Mouse (Mus musculus) midbrain, postnatal 0 days (tissue): ENCODE measurements around the gene Ubiad1. TPM values are rescaled to one million over a fixed set of nuclear protein-coding genes. Genes with fewer than 3 reads are reported as not detected.

Experiments used
- ATAC-seq: fragments of 200-750 bp; cut with Nextera tagmentation; 2 replicates; pipeline ENCODE4 v1.8.0; 2017; ENCODE audit warnings: moderate number of reproducible peaks, mild to moderate bottlenecking, moderate TSS enrichment, moderate library complexity; ENCODE audit not compliant: low FRiP score
- DNase-seq: peaks from one replicate; pipeline ENCODE4 v3.0.0-alpha.2; 2015; ENCODE audit warnings: low spot score
- H3K27ac ChIP-seq: fragments of 300-500 bp; sonication (generic); 2 replicates; pipeline ENCODE4 v1.5.1; 2014; ENCODE audit warnings: low read depth, mild to moderate bottlenecking, low read length, mixed read lengths
- H3K27me3 ChIP-seq: fragments of 300-500 bp; sonication (generic); 2 replicates; pipeline ENCODE4 v1.6.1; 2014; ENCODE audit warnings: low read length, control low read depth, mixed read lengths; ENCODE audit not compliant: insufficient read depth
- H3K36me3 ChIP-seq: fragments of 300-500 bp; sonication (generic); 2 replicates; pipeline ENCODE4 v1.6.1; 2014; ENCODE audit warnings: low read length, control low read depth, mixed read lengths; ENCODE audit not compliant: insufficient read depth
- H3K4me1 ChIP-seq: fragments of 300-500 bp; sonication (generic); 2 replicates; pipeline ENCODE4 v1.6.1; 2014; ENCODE audit warnings: mild to moderate bottlenecking, control low read depth, antibody characterized with exemption, low read length, mixed read lengths; ENCODE audit not compliant: insufficient read depth
- H3K4me2 ChIP-seq: fragments of 300-500 bp; sonication (generic); 2 replicates; pipeline ENCODE4 v1.6.1; 2014; ENCODE audit warnings: low read depth, mild to moderate bottlenecking, low read length, mixed read lengths; ENCODE audit not compliant: poor library complexity, severe bottlenecking
- H3K4me3 ChIP-seq: fragments of 300-500 bp; sonication (generic); 2 replicates; pipeline ENCODE4 v1.5.1; 2014; ENCODE audit warnings: low read depth, mild to moderate bottlenecking, low read length, moderate library complexity
- H3K9ac ChIP-seq: fragments of 300-500 bp; sonication (generic); replicated peaks from 2 replicates; pipeline ENCODE4 v1.6.1; 2014; ENCODE audit warnings: mild to moderate bottlenecking, low read length, moderate library complexity, mixed read lengths; ENCODE audit not compliant: poor library complexity, severe bottlenecking
- H3K9me3 ChIP-seq: fragments of 300-500 bp; sonication (generic); 2 replicates; pipeline ENCODE4 v1.6.1; 2016; ENCODE audit warnings: low read length, control low read depth
- CTCF ChIP-seq: IDR thresholded peaks from 2 replicates; pipeline ENCODE4 v1.5.1; 2016; ENCODE audit warnings: antibody characterized with exemption, mild to moderate bottlenecking
- WGBS: fragments of 180-500 bp; shearing (Covaris S2); extraction: QIAGEN DNeasy Blood & Tissue Kit; methylation state at CpG from one replicate; pipeline ENCODE4 v1.1.7; 2014; 5-methylcytosine and 5-hydroxymethylcytosine counted together
- polyA plus RNA-seq: library from polyadenylated mRNA; unstranded; fragments of >200 nt; fragmentation: Nextera tagmentation; extraction: Ambion mirVana; gene quantifications from 2 replicates; pipeline ENCODE4 v1.2.1, GENCODE M21; 2015
- total RNA-seq: library from RNA; depleted of rRNA; stranded (reverse); fragments of >200 nt; gene quantifications from 2 replicates; pipeline ENCODE4 v1.2.3, GENCODE M21; 2014

Ubiad1 gene
- total and polyA plus RNA-seq, 2 experiments from 2014 or later: 12.7 to 19.8 TPM

DNA sequence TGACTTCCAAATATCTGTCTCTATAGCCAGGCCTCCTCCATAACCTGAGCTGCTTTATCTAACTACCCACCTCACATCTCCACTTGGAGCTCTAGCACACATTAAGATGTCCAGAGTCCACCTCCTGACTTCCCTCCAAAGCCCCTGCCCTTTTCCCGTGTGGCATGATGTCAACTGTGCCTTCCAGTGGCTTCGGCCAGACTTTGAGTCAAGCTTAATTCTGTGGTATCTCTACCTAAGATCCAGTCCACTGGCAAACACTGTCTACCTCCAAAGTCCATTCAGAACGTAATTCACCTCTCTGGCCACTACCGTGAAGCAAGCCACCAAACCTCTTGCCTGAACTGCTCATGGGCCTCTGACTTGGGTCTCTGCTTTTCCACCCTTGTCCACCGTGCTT, 2.6 kb downstream of the Ubiad1 start:
- Histone ChIP-seq H3K4me2 (no peak overlapping the region), H3K27ac (no peak overlapping the region), H3K4me3 (no peak overlapping the region), H3K36me3 (no peaks in the 10 kb centered on the region), H3K27me3 (no peaks in the 10 kb centered on the region), H3K9me3 (no peaks in the 10 kb centered on the region), H3K4me1 (peaks cover 9% of the 10 kb centered on the region; the same call in 1 of the 2 replicates), H3K9ac (no peak overlapping the region)
- DNase-seq (no peak), ATAC-seq (no peak)
- TF ChIP-seq CTCF: no peak
- WGBS: 91% methylated on average over 5 of the region's 5 CpGs

- Histone ChIP-seq H3K9me3 (no peaks in the 10 kb centered on the region), H3K27me3 (no peaks in the 10 kb centered on the region; the same call in 1 of the 2 replicates), H3K4me1 (no peaks in the 10 kb centered on the region), H3K4me2 (no peak overlapping the region), H3K9ac (no peak overlapping the region), H3K27ac (peak overlapping the region; percentile 44; the same call in 1 of the 2 replicates), H3K4me3 (no peak overlapping the region), H3K36me3 (0 out of 2 replicates have a peak, but pooled peaks cover 2% of the 10 kb centered on the region)
- DNase-seq: peak; percentile 82
- peak; percentile 78 for ATAC-seq
- TF ChIP-seq CTCF: peak; percentile 88
- 41% methylated on average over 6 of the region's 6 CpGs for WGBS
Observed at GRCm38 (mm10) chr4:148435657-148436330, 8.8 kb downstream of the Ubiad1 start.

GRCm38 (mm10) chr4:148435106-148435505, 9.5 kb downstream of the Ubiad1 start:
- H3K36me3 ChIP-seq: 0 out of 2 replicates have a peak, but pooled peaks cover 2% of the 10 kb centered on the region
- peak overlapping the region; percentile 44; the same call in 1 of the 2 replicates for H3K27ac ChIP-seq
- no peaks in the 10 kb centered on the region for H3K4me1 ChIP-seq
- H3K27me3 ChIP-seq: no peaks in the 10 kb centered on the region; the same call in 1 of the 2 replicates
- 83% methylated on average over 3 of the region's 3 CpGs for WGBS
- H3K4me2 ChIP-seq: no peak overlapping the region
- no peak for DNase-seq
- no peak for TF ChIP-seq CTCF
- no peak overlapping the region for H3K4me3 ChIP-seq
- no peaks in the 10 kb centered on the region for H3K9me3 ChIP-seq
- no peak for ATAC-seq
- no peak overlapping the region for H3K9ac ChIP-seq

DNA sequence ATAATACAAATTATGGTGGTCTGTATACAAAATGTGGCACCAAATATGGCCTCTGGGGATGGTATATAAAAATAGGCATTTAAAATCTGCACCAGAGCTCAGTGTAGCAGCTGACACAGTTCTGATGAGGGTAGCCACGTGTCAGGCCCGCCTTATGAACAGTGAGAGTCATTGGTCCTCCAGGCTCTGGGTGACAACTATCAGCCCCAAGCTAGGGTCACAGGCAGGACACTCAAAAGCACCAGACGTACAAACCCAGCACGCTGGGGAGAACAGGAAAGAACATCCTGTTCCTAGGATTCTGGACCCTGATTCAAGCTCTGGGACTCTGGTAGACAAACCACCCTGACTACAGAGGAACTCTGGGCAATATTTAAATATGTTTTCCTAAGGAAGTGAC, 10.0 kb downstream of the Ubiad1 start:
- Histone ChIP-seq H3K27me3 (no peaks in the 10 kb centered on the region; the same call in 1 of the 2 replicates), H3K4me3 (no peak overlapping the region), H3K9ac (no peak overlapping the region), H3K9me3 (no peaks in the 10 kb centered on the region), H3K4me1 (no peaks in the 10 kb centered on the region), H3K4me2 (no peak overlapping the region), H3K27ac (no peak overlapping the region), H3K36me3 (0 out of 2 replicates have a peak, but pooled peaks cover 2% of the 10 kb centered on the region)
- ATAC-seq (no peak), DNase-seq (no peak)
- 82% methylated on average over 4 of the region's 4 CpGs for WGBS
- no peak for TF ChIP-seq CTCF

DNA sequence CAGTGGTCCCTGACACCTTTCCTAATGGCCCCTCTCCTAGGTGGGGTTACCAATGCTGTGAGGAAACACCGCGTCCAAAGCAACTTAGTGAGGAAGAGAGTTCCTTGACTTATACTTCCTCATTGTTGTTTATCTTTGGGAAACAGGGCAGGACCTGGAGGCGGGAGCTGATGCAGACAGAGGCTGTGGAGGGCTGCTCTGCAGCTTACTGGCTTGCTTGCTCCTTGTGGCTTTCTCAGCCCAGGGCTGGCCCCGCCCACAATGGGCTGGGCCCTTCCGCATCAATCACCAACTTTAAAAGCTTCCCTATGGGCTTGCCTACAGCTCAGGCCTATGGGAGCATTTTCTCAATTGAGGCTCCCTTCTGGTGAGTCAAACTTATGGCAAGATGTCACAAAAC, 10.8 kb downstream of the Ubiad1 start:
- ATAC-seq (no peak), DNase-seq (no peak)
- Histone ChIP-seq H3K9me3 (no peaks in the 10 kb centered on the region), H3K4me2 (no peak overlapping the region), H3K36me3 (0 out of 2 replicates have a peak, but pooled peaks cover 2% of the 10 kb centered on the region), H3K4me3 (no peak overlapping the region), H3K27ac (no peak overlapping the region), H3K4me1 (no peaks in the 10 kb centered on the region), H3K9ac (no peak overlapping the region), H3K27me3 (no peaks in the 10 kb centered on the region; the same call in 1 of the 2 replicates)
- no peak for TF ChIP-seq CTCF
- 90% methylated on average over 5 of the region's 5 CpGs for WGBS

DNA sequence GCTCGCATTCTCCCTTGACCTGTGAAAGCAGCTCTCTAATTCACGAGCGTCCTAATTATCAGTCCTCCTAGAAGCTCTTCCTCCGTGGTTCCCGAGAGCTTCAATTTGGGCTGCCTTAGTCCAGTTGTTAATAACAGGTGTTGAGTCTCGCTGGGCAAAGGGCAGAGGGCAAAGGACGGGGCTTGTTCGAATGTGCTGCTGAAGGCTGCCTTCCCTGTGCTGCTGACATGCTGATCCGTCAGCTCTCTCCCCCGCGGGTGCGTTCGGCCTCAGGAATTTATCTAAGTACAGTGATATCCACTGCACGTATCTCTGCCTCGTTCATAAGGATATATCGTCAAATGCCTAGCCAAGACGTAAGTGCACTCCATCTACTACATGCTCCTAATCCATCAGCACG, 11.2 kb downstream of the Ubiad1 start:
- Histone ChIP-seq H3K9me3 (no peaks in the 10 kb centered on the region), H3K4me3 (no peak overlapping the region), H3K36me3 (0 out of 2 replicates have a peak, but pooled peaks cover 2% of the 10 kb centered on the region), H3K4me1 (no peaks in the 10 kb centered on the region), H3K4me2 (no peak overlapping the region), H3K27me3 (no peaks in the 10 kb centered on the region; the same call in 1 of the 2 replicates), H3K27ac (no peak overlapping the region), H3K9ac (no peak overlapping the region)
- no peak for ATAC-seq
- 78% methylated on average over 18 of the region's 18 CpGs for WGBS
- DNase-seq: no peak
- no peak for TF ChIP-seq CTCF
